Mouse (Mus musculus) retina, adult 2 months (tissue): ENCODE results near the gene Nup54.

ENCODE experiments used
- DNase-seq: peaks from one replicate; pipeline ENCODE4 v3.0.0-alpha.2; 2012; ENCODE audit warnings: low read depth, low spot score

Nup54 gene

GRCm38 (mm10) chr5:92413271-92413981 lies 21.6 kb downstream of the Nup54 start:
- no peak for DNase-seq

- no peak for DNase-seq
Observed at GRCm38 (mm10) chr5:92411461-92412140, 23.4 kb downstream of the Nup54 start.

GRCm38 (mm10) chr5:92410486-92410885 lies 24.5 kb downstream of the Nup54 start:
- no peak for DNase-seq

- no peak for DNase-seq
Observed at GRCm38 (mm10) chr5:92409361-92410155, 25.5 kb downstream of the Nup54 start.

- no peak for DNase-seq
Observed at GRCm38 (mm10) chr5:92404400-92404678, 30.7 kb downstream of the Nup54 start.

GRCm38 (mm10) chr5:92403562-92404399 lies 31.2 kb downstream of the Nup54 start:
- DNase-seq = no peak

GRCm38 (mm10) chr5:92402816-92403215 lies 32.2 kb downstream of the Nup54 start:
- no peak for DNase-seq

GRCm38 (mm10) chr5:92398153-92398552 lies 36.9 kb downstream of the Nup54 start:
- peak; percentile 39 for DNase-seq

GRCm38 (mm10) chr5:92396476-92396875 lies 38.5 kb downstream of the Nup54 start:
- no peak for DNase-seq

- DNase-seq = no peak
Observed at GRCm38 (mm10) chr5:92395764-92396163, 39.3 kb downstream of the Nup54 start.

GRCm38 (mm10) chr5:92393863-92394262 lies 41.2 kb downstream of the Nup54 start:
- no peak for DNase-seq

- no peak for DNase-seq
Observed at GRCm38 (mm10) chr5:92392542-92392941, 42.5 kb downstream of the Nup54 start.

GRCm38 (mm10) chr5:92390615-92391014 lies 44.4 kb downstream of the Nup54 start:
- DNase-seq = no peak

GRCm38 (mm10) chr5:92389977-92390376 lies 45.0 kb downstream of the Nup54 start:
- no peak for DNase-seq

GRCm38 (mm10) chr5:92387433-92387832 lies 47.6 kb downstream of the Nup54 start:
- no peak for DNase-seq

GRCm38 (mm10) chr5:92386643-92387042 lies 48.4 kb downstream of the Nup54 start:
- no peak for DNase-seq

- no peak for DNase-seq
Observed at GRCm38 (mm10) chr5:92386102-92386501, 48.9 kb downstream of the Nup54 start.

GRCm38 (mm10) chr5:92384855-92385254 lies 50.2 kb downstream of the Nup54 start:
- DNase-seq = no peak

GRCm38 (mm10) chr5:92383747-92384146 lies 51.3 kb downstream of the Nup54 start:
- DNase-seq = no peak

GRCm38 (mm10) chr5:92382349-92382679 lies 52.7 kb downstream of the Nup54 start:
- no peak for DNase-seq

GRCm38 (mm10) chr5:92381550-92382348 lies 53.3 kb downstream of the Nup54 start:
- DNase-seq = peak; percentile 59
